Mouse (Mus musculus): ENCODE data around the gene Msmp.
A peak's percentile ranks its signal among the peaks of the same experiment; 100 is the strongest.
"Not testable (repeated sequence)": the region's sequence is repeated elsewhere in the genome, so short reads cannot be mapped to it uniquely, and the experiment has no call there.

Msmp gene

DNA sequence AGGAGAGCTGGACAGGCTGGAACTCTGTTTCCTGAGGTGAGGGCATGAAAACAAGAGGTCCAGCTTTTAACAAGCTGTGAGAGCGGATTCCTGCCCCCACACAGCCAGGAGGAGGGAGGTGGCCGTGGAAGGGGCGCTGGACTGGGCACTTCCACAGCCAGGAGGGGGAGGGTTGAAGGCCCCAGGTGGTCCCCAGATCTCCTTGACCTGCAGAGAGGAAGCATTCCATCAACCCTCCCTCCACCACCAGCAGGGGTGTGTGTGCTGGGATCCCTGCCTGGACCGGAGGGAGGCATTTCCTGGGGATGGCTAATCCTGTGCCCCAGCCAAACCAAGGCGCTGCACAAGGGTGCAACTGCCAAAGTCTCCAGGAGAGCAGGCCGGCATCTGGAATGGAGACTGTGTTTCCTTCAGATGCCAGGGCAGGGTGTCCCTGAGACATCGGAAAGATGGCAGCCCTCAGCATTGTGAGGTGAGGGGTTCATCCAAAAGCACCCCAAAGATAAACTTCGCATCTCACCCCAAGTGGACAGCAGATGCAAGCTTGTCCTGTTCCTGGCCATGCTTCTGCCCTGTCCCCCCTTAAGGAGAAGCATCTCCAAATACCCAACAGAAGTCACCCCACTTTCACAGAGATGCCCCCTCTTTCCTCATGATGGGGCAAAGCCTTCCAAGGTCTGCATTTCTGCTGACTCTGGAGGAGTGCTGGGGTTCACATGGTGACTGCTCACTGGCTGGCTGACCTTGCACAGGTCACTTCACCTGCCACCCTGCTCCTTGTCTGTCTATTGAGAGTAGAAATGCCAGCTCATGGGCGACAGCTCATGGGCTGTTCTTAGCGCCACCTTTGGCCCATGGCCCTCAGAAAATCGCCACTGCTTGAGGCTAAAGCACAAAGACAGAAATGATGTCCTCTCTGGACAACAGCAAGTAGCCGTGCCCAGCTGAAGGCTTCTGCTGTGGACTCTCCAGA is at the start of gene Msmp:
Msmp (minus strand) TSS at position 51 of the 973 bp plus-strand sequence.
- DNase-seq (ENCODE audit: low read depth) = no peak

DNA sequence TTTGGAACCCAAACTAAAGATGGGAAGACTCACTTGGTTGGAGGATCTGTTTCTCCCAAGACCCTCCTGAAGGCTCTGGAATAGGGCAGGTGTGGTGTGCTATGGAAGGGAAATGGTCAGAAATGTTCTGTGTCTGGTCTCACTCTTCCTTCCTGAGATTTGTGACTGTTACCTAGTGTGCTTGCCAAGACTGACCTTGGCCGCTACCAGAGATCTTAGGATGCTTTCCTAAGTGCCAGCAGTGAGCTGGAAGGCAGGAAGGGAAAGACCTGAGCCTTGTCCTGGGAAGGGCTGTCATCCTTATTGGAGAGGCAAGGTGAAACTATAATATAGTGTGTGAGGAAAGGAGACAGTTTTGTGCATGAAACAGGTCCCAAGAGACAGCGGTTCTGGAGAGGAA is 49.4 kb upstream of the Msmp start:
- DNase-seq (ENCODE audit: low read depth) = no peak

DNA sequence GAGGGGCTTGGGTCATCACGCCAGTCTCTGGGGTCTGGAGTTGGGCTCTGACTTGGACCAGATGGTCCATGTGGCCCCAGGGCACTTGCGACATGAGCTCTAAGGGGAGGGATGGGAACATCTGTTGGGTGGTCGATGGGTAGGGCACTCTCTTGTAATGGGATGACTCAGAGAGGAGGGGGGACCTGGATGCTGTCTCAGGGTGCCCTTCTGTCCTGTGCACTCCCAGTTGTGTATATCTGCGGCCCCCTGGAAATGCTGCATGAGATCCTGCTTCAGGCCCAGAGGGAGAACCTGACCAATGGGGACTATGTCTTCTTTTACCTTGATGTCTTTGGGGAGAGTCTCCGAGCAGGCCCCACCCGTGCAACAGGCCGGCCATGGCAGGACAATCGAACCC is 49.0 kb upstream of the Msmp start:
- DNase-seq (ENCODE audit: low read depth) = no peak

DNA sequence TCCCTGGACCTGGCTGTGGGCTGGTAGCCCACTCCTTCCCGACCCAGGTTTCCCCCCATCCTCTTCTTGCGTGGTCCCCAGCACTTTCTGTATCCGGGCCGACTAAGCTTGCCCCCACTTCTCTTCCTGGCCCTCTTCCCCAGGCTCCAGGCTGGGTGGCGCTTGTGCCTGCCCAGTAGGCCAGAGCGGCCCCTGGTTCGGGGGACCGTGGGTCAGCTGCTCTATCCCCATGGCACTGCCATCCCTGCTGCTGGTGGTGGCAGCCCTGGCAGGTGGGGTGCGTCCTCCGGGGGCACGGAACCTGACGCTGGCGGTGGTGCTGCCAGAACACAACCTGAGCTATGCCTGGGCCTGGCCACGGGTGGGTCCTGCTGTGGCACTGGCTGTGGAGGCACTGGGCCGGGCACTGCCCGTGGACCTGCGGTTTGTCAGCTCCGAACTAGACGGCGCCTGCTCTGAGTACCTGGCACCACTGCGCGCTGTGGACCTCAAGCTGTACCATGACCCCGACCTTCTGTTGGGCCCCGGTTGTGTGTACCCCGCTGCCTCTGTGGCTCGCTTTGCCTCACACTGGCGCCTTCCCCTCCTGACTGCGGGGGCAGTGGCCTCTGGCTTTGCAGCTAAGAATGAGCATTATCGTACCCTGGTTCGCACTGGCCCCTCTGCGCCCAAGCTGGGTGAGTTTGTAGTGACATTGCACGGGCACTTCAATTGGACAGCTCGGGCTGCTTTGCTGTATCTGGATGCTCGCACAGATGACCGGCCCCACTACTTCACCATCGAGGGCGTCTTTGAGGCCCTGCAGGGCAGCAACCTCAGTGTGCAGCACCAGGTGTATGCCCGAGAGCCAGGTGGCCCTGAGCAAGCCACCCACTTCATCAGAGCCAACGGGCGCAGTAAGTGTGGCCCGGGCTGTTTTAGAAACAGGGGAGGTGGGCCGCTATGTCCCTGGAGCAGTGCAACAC is 47.9 kb upstream of the Msmp start:
- DNase-seq (ENCODE audit: low read depth) = no peak

DNA sequence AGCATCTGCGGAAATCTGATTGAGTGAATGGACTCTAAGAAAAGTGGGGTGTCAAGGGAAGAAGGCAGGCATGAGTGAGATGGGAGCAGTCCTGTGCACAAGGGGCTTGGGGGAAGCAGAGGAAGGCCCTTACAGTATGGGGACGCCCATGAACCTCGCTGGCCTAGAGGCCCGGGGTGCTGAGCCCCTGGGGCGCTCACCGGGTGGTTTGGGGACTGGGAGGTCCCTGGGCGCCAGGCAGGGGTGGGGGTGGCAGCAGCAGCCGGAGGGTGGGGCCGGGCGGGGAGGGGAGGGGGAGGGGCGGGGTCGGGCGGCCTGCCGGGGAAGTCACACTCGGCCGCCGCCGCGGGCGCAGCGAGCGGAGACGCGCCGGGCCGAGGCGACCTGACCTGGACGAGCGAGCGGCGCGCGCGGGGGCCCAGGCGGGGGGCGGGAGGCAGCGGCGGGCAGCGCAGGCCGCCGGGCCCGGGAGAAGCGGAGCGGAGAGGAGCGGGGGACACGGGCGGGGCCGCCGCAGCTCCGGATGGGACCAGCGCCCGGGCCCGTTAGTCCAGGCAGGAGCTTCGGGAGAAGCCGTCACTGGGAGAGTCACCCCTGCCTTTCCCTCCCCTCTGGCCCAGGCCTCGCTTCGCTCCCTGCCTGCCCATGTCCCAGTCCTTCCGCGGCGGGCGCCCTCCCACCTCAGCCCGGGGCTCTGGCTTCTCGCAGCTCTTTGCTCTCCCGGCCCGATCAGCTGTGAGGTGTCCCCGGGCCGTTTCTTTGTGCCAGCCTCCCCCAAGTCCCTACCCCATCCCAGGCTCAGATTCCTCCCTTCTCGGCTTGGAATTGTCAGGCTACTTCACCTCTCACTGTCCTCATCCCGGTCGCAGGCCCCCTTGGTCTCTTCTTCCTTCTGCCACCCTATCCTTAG is 47.0 kb upstream of the Msmp start, which contains the start of gene Npr2:
Npr2 (plus strand) TSS at position 890 of the 910 bp plus-strand sequence.
- DNase-seq (ENCODE audit: low read depth) = no peak

DNA sequence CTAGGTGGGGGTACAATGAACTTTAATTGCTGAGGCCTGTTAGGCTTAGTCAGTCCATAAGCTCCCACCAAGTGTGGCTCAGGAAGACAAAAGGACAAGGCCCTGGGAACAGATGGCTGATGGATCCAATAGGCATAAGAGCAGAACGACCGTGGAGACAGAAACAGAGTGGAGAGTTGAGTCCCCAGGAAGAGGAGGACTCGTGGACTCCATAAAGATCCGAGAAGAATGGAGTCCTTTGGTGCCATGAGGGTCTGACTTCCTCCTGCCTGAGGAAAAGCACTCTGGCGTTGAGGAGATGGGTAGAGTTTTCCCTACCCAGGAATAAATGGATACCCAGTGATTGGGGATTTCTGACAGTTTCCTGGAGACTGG is 46.4 kb upstream of the Msmp start:
- no peak for DNase-seq (ENCODE audit: low read depth)

DNA sequence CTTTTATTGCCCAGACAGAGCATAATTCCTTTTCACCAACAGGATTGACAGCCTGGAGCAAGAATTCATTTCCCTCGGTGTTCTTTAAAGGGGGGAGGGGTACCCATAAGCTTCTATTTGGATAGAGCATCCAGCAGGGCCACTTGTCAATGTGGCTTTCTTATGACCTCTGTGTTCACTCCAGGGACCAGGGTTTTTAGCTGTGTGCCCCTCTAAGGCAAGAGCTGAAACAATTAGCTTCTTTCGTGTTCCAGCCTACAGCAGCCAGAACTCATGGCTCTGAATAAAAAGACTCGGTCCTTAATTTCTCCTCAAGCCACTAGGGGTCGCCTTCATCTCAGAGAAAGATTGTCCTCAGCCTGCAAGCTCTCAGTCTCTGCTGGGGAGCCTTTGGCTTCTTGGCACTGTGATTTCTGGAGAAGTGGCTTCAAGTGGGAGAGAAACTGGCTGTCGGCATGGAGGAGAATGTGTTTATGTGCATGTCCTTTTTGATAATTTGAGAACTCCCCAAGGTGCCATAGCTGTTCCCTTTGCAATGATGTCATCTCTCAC is 45.8 kb upstream of the Msmp start:
- DNase-seq (ENCODE audit: low read depth) = peak; percentile 80

DNA sequence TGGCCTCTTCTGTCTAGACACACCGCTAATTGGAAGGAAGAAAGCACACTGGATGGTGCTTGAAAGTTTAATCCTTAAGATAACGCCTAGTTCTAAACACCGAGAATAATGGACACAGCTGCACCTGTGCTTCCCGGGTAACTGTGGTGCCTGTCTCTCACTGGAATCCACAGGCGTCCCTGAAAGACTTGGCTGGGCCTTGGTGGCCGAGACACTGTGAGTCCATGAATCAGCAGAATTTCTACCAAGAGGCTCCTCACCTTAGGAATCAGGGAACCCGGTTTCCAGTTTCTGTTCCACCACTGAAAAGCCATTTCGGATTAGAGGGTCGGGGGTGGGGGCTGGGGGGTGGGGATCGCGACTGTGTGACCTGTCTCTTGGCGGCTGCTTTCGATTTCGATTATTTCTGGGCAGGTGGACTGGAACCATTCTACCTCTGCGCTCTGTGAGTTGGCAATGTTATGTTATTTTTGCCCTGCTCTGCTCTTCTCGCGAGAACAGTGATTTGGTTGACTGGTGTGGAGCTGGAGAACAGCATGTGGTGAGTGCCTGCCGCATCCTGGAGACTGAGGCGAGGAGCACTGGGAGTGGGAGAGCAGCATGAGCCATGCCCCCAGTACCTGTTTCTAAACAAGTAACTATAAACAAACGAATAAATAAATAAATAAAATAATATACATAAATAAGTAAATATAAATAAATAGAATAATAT is 45.0 kb upstream of the Msmp start:
- DNase-seq (ENCODE audit: low read depth) = no peak

DNA sequence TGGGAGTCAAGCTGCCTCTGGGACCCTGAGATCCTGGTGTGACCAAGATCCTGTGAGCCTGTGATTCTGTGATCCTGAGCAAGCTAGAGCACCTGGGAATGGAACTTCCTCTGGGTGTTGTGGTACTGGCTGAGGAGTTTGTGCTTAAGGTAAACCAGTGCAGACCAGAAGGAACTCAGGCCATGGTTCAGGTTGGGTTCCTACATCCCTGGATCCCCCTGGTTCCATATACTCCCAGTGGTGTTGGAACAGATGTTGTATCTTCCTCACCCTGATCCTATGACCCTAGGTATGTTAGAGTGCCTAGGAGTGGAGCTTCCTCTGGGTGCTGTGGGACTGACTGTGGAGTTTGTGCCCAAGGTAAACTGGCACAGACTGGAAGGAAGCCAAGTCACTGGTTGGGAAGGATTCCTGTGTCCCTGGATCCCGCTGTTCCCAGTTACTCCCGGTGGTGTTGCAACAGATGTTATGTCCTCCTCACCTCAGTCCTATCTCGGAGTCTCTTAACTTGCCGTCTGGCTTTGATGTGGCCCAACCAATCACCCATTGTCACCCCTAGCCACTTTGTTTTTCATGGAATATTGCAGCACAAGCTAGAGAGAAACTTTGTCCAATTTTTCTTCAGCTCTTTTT is 36.0 kb upstream of the Msmp start:
- no peak for DNase-seq (ENCODE audit: low read depth)

DNA sequence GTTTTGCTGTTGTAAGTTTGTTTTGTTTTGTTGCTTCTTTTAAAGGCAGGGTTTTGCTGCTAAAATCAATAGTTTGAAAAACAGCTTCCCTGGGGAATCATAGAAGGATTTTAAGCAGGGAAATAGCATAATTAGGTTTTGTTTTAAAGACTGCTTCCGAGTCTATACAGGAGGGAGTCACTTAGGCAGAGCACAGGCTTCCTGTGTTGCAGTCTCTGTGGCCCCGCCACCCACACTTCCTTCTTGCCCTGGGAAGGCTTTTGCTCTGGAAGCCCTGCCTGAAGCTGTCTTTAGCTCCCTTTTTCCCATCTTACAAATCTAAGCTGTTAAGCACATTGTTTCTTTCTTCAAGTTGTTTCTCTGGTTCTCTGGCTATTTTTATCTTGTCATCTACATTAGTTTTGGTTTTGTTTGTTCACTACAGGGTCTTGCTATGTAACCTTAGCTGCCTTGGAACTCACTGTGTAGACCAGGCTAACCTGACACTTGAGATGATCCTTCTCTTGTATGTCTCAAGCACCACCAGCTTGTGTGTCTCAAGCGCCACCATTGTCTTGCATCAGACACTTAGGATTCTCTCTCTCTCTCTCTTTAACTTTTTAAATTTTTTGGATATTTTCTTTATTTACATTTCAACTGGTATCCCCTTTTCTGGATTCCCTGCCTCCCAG is 28.9 kb upstream of the Msmp start:
- no peak for DNase-seq (ENCODE audit: low read depth)

DNA sequence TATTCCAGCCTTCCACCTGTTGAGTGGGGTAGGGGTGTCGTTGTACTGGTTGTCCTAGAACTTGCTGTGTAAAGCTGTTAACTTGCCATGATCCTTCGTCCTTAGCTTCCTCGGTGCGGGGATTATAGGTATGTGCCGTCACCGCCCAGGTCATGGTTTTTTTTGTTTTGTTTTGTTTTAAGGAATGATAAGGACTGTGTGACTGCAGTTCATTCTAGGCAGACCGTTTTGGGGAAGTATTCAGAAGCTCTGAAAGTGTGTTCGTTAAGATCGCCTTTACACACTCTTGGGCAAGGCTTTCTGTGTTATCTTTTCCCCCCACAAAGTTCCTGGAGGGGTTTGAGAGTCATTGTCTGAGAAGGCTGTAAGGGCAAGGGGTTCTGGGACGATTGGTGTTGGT is 28.2 kb upstream of the Msmp start:
- DNase-seq (ENCODE audit: low read depth) = no peak

DNA sequence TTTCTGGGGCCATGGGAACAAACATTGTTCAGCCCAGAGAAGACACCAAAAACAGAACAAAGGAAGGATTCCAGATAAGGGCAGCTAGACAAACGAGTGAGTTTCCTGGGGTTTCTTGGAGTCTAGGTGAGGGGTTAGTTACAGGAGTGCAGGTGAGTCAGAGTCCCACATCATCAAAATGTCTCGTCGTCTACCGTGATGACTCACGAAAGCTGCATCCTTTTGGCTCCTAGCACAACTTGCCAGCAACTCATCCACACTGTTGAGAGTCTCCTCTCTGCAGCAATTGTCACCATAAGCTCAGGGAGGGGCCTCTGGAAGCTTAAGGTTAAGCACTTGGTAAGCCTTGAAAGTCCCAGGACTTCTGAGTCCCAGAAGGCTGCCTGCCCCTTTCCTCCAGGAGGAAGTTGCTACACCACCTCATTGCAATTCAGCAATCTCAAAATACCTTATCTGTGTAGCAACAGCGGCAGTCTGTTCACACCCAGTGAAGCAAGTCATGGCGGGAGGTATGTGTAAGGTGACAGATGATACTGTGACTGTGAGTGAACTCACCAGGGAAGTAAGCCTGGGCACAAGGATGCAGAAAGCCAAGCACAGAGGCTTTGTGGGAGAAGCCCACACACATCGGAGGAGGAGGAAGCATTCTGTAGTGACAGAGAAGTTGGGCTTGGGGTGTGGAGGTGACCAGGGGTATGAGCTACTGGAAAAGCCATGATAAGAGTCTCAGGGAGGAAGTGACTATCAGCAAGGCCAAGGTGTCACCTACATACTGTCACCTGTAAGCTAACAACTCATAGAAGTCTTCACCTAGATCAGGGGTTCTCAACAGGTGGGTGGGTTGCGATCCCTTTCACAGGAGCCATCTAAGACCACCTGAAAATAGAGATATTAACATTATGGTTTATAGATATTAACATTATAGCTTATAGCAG is 20.7 kb upstream of the Msmp start:
- peak; percentile 24 for DNase-seq (ENCODE audit: low read depth)

DNA sequence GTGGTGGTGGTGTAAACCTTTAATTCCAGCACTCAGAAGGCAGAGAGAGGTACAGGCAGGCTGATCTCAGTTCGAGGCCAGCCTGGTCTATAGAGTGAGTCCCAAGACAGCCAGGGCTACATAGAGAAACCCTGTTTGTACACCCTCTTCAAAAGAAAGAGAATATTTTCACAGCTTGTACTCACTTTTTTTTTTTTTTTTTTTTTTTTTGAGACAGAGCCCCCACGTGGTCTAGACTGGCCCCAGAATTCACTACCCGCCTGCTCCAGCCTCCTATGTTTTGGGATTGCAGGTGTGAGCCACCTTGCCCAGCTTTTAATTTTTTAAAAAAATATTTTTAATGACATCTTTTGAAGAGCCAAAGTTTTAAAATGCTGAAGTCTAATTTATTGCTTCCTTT is 19.8 kb upstream of the Msmp start:
- no peak for DNase-seq (ENCODE audit: low read depth)

DNA sequence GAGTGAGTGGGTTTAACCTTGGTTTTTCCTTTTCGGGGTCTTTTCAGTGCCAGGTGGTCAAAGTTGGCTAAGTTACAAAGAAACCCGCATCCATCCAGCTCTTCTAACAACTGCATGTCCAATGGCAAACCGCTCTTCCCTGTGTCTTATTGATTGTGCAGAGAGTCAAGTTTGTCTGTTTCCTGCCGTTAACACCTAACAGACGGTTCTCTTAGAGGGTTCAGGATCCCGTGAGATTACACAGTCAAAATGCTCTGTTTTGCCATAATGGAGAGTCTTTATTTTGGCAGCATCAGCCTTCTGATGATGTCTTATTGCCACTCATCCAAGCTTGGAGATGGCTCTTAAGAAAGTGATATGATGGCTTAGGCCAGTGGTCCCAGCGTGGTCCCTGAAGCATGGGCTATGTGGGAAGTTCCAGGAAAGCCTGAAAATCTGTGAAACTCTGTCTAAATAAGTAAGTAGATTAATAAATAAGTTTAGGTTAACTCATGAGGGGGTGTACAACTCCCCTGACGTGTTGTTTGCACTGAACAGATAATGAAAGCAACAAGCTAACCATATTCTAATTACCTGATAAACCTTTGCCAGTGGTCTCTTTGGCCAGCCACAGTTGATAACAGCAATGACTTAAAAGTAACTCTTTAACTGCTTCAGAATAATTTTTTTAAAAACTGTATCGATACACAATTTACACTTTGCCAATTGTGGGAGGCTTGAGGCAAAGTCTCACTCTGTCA is 16.1 kb upstream of the Msmp start:
- DNase-seq (ENCODE audit: low read depth) = no peak

DNA sequence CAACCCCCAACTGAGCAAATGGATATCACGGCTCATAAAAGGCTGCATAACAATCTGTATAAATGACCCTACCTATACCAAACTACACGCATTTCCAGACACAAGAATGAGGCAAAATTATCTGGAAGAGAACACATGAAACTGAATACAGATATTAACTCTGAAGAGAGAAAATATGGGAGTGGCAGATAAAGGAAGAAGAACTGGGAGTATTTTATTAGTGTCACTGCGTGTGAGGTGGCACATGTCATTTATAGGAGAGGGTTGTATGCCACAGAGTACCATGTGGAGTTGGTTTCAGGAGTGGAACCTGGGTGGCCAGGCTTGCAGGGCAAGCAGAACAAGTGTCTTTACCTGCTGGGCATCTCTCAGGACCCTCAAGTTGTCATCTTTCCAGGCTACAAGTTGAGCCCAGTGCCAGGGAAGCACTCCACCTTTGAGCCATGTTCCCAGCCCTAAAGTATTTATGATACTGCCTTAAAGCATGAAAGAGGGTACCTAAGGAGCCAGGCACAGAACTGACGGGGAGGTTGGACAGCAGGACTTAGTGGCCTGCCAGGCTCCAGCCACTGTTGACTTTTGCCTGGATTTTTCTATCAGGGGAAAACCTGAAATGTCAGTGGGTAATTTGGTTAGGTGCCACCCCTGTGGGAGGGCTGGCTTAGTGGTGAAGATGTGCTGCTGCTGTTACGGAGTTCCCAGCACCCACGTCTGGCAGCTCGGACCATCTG is 14.5 kb upstream of the Msmp start:
- DNase-seq (ENCODE audit: low read depth) = no peak

DNA sequence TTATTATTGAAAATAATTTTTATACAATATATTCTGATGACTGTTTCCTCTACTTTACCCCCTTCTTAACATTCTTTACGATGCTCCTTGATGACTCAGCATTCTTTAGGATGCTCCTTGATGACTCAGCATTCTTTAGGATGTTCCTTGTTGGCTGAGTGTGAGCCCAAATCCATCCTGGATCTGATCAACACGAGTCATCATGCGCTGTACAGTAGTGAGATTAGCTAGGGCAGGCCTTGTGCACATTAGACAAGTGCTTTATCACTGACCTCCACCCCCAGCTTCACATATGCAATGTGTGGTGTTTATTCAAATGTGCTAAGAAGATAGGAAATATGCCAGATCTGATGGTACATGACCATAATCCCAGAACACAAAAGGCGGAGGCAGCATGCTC is 13.9 kb upstream of the Msmp start:
- no peak for DNase-seq (ENCODE audit: low read depth)

DNA sequence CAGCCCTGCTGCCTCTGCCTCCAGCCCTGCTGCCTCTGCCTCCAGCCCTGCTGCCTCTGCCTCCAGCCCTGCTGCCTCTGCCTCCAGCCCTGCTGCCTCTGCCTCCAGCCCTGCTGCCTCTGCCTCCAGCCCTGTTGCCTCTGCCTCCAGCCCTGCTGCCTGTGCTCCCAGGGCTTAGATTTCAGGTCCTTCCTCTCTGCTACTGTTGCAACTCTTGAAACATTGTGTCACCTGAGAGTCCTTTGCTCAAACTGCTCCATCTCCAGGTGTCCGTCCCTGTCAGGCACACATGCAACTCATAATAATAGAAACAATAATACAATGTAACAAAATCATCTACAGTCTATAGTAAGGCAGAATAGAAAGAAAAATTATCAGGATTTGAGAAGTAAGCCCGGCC is 12.3 kb upstream of the Msmp start:
- not testable (repeated sequence) for DNase-seq (ENCODE audit: low read depth)

Data from c-Kit-positive CD71-negative TER-119-negative erythroid progenitor cells, embryonic 14.5 days (primary cell).